9 mouse cellular contexts compared by ENCODE assay signal in the genomic region with DNA sequence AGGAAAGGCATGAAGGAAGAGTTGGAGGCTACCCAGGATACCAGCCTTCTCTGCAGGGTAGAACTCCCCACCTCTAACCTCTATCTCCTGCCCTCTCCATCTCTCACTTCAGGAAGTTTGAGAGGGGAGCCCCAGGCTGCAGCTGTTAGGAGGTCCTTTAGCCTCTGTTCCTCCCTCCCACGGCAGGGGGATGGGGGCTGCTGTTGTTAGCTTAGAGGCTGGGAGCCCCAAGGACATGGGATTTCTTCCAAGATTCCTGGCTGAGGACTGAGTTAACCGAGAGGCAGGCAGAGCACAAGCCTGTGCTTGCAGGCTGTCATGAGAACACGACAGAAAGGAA. TPM values are rescaled to one million over a fixed set of nuclear protein-coding genes. Genes with fewer than 3 reads are reported as not detected.
A peak's percentile ranks its signal among the peaks of the same experiment; 100 is the strongest.
DNase-seq lines count a peak whose midpoint lies in the region; ATAC-seq and TF ChIP-seq lines count a peak whose summit lies in the region.
"Had no signal": no experiment of that assay in that cellular context is flagged by ENCODE, and none has a peak within 500 bp of the region (broad histone marks: within the 10 kb centered on the region; RNA-seq: fewer than 3 reads in every experiment).

No protein-coding gene starts in this region.

- peak overlapping the region; percentile 4; the same call in 1 of the 2 replicates for H3K9ac ChIP-seq in forebrain, embryonic 15.5 days (replicated peaks)
- 0 out of 2 replicates have a peak overlapping the region, but pooled peaks have one; percentile 25 for H3K9ac ChIP-seq in midbrain, embryonic 13.5 days (replicated peaks)

- H3K9me3 ChIP-seq in forebrain, embryonic 15.5 days: no peaks in the 10 kb centered on the region
- H3K9me3 ChIP-seq in midbrain, embryonic 13.5 days: no peaks in the 10 kb centered on the region
- H3K9me3 ChIP-seq: megakaryocyte, embryonic 14.5 days had no signal

- 24% methylated on average over 3 of the region's 3 CpGs for WGBS in forebrain, embryonic 15.5 days
- 49% methylated on average over 3 of the region's 3 CpGs for WGBS in midbrain, embryonic 13.5 days

- ATAC-seq in forebrain, embryonic 15.5 days (replicated peaks): peak; percentile 38; the same call in 1 of the 2 replicates
- ATAC-seq in midbrain, embryonic 13.5 days: 0 out of 2 replicates have a peak, but pooled peaks have one; percentile 16

- H3K36me3 ChIP-seq in forebrain, embryonic 15.5 days: no peaks in the 10 kb centered on the region
- H3K36me3 ChIP-seq in midbrain, embryonic 13.5 days: no peaks in the 10 kb centered on the region

- H3K27me3 ChIP-seq in forebrain, embryonic 15.5 days: no peaks in the 10 kb centered on the region; the same call in 1 of the 2 replicates
- H3K27me3 ChIP-seq in midbrain, embryonic 13.5 days: no peaks in the 10 kb centered on the region

- no peak overlapping the region for H3K4me2 ChIP-seq in forebrain, embryonic 15.5 days (replicated peaks)
- H3K4me2 ChIP-seq in midbrain, embryonic 13.5 days (replicated peaks): 0 out of 2 replicates have a peak overlapping the region, but pooled peaks have one; percentile 13

- H3K4me1 ChIP-seq in forebrain, embryonic 15.5 days: peaks cover 11% of the 10 kb centered on the region
- peaks cover 10% of the 10 kb centered on the region for H3K4me1 ChIP-seq in midbrain, embryonic 13.5 days (replicated peaks)

- DNase-seq in gastrocnemius, adult 2 months: no peak
- DNase-seq in gastrocnemius, adult 8-10 months (ENCODE audit: low spot score in 2 of 2): no peak
- peak; percentile 51 for DNase-seq in kidney, adult 9 months
- no peak for DNase-seq in natural killer cell, adult 2 months (ENCODE audit: low spot score in 2 of 2)
- no peak for DNase-seq in cerebellum, postnatal 25 days
- no peak for DNase-seq in gastrocnemius, postnatal 36 days

- intact Hi-C loops in gastrocnemius, adult 2 months (cut with DNase I): loop anchor here (10.0 kb wide), 1 partner anchor 529 kb away; no protein-coding TSS in a partner anchor
- intact Hi-C loops in gastrocnemius, postnatal 36 days (cut with DNase I): no loop called here

- H3K4me3 ChIP-seq in gastrocnemius, adult 2 months: no peak overlapping the region
- no peak overlapping the region for H3K4me3 ChIP-seq in forebrain, embryonic 15.5 days
- no peak overlapping the region for H3K4me3 ChIP-seq in midbrain, embryonic 13.5 days (replicated peaks)

- H3K27ac ChIP-seq in gastrocnemius, adult 2 months: peak overlapping the region; percentile 70
- peak overlapping the region; percentile 62 for H3K27ac ChIP-seq in forebrain, embryonic 15.5 days (replicated peaks)
- peak overlapping the region; percentile 48 for H3K27ac ChIP-seq in midbrain, embryonic 13.5 days

- TF ChIP-seq CTCF in gastrocnemius, adult 2 months (IDR thresholded peaks at IDR 0.05): no peak

RNA-seq across cellular contexts. Expression of gene Cryaa, which starts 8.6 kb away (rescaled TPM):
- total RNA-seq in gastrocnemius, adult 2 months (2021): not detected
- total RNA-seq in gastrocnemius, adult 8-10 months (2022): not detected
- not detected in 2 replicates for polyA plus RNA-seq in forebrain, embryonic 15.5 days (2015; fragmentation: Nextera tagmentation; extraction: Ambion mirVana)
- polyA plus RNA-seq in midbrain, embryonic 13.5 days (2015; fragmentation: Nextera tagmentation; extraction: Ambion mirVana): not detected in 2 replicates
- not detected for total RNA-seq in gastrocnemius, postnatal 36 days (2021)

RNA-seq across cellular contexts. Expression of gene U2af1, which starts 27.5 kb away (rescaled TPM):
- total RNA-seq in gastrocnemius, adult 2 months (2021): 10 to 100 TPM; 67.8 to 68.3 TPM
- total RNA-seq in gastrocnemius, adult 8-10 months (2022): 10 to 100 TPM; 52.9 to 72.0 (median 65.9) TPM
- 270 and 280 TPM in 2 replicates for polyA plus RNA-seq in forebrain, embryonic 15.5 days (2015; fragmentation: Nextera tagmentation; extraction: Ambion mirVana)
- polyA plus RNA-seq in midbrain, embryonic 13.5 days (2015; fragmentation: Nextera tagmentation; extraction: Ambion mirVana): 269 and 274 TPM in 2 replicates
- 10 to 100 TPM; 56.8 to 65.7 TPM for total RNA-seq in gastrocnemius, postnatal 36 days (2021)

RNA-seq across cellular contexts. Expression of gene Cbs, which starts 49.2 kb away (rescaled TPM):
- total RNA-seq in gastrocnemius, adult 2 months (2021): under 1 TPM; 0.82 to 0.95 TPM
- 1 to 10 TPM in 1 of 4 experiments, under 1 TPM in 3; 0.31 to 1.4 (median 0.76) TPM for total RNA-seq in gastrocnemius, adult 8-10 months (2022)
- polyA plus RNA-seq in forebrain, embryonic 15.5 days (2015; fragmentation: Nextera tagmentation; extraction: Ambion mirVana): 9.8 and 10.6 TPM in 2 replicates
- 3.3 and 3.6 TPM in 2 replicates for polyA plus RNA-seq in midbrain, embryonic 13.5 days (2015; fragmentation: Nextera tagmentation; extraction: Ambion mirVana)
- under 1 TPM; 0.32 to 0.77 TPM for total RNA-seq in gastrocnemius, postnatal 36 days (2021)
